Mouse (Mus musculus) left cerebral cortex, postnatal 36 days (tissue): Measurements from ENCODE around the gene Ccl17. TPM values are rescaled to one million over a fixed set of nuclear protein-coding genes. Genes with fewer than 3 reads are reported as not detected.

ENCODE experiments used
- DNase-seq, 2 experiments: peaks; one replicate each; pipeline ENCODE4 v3.0.0; 2021 to 2022; ENCODE audit warnings: low spot score in 2 of 2, mixed read lengths in 1 of 2
- intact Hi-C: fragments of 180-260 bp; cut with DNase I; formaldehyde crosslinking; loops from one replicate; pipeline ENCODE4 v1.15.1; 2025
- total RNA-seq, 2 experiments: library from RNA; stranded (reverse); gene quantifications; 2 replicates each; pipeline ENCODE4 v1.2.3; 2021

Gene Ccl17
- total RNA-seq, 2 experiments from 2014 or later: 10.7 to 12.0 TPM

- intact Hi-C loops: no loop called here
- DNase-seq: peak in 1 of 2 experiments; percentile 5
Observed at GRCm38 (mm10) chr8:94787524-94788501, 22.4 kb upstream of the Ccl17 start.

- intact Hi-C loops: no loop called here
- DNase-seq: no peak
Observed at GRCm38 (mm10) chr8:94789256-94789955, 20.8 kb upstream of the Ccl17 start.

- intact Hi-C loops: no loop called here
Observed at GRCm38 (mm10) chr8:94794368-94794767, 15.9 kb upstream of the Ccl17 start.

GRCm38 (mm10) chr8:94794782-94795181 is 15.5 kb upstream of the Ccl17 start:
- intact Hi-C loops: no loop called here
- DNase-seq: no peak

More at GRCm38 (mm10) chr8:94794368-94794767, 15.9 kb upstream of the Ccl17 start:
- DNase-seq: no peak

GRCm38 (mm10) chr8:94800278-94800968 is 9.8 kb upstream of the Ccl17 start:
- DNase-seq: peak; percentile 67 to 74

GRCm38 (mm10) chr8:94801293-94802095 is 8.8 kb upstream of the Ccl17 start:
- DNase-seq: peak; percentile 75 to 83
- intact Hi-C loops: no loop called here

More at GRCm38 (mm10) chr8:94800278-94800968, 9.8 kb upstream of the Ccl17 start:
- intact Hi-C loops: no loop called here

- intact Hi-C loops: no loop called here
- no peak for DNase-seq
Observed at GRCm38 (mm10) chr8:94802375-94802774, 7.9 kb upstream of the Ccl17 start.

- DNase-seq: no peak
- intact Hi-C loops: no loop called here
Observed at GRCm38 (mm10) chr8:94803551-94803950, 6.7 kb upstream of the Ccl17 start.

- intact Hi-C loops: no loop called here
- DNase-seq: no peak
Observed at GRCm38 (mm10) chr8:94804546-94805340, 5.5 kb upstream of the Ccl17 start.

GRCm38 (mm10) chr8:94805811-94806210 is 4.4 kb upstream of the Ccl17 start:
- no peak for DNase-seq
- intact Hi-C loops: no loop called here

- intact Hi-C loops: no loop called here
- DNase-seq: no peak
Observed at GRCm38 (mm10) chr8:94807506-94807905, 2.7 kb upstream of the Ccl17 start.

- DNase-seq: no peak
- intact Hi-C loops: no loop called here
Observed at GRCm38 (mm10) chr8:94808372-94808771, 1.9 kb upstream of the Ccl17 start.

GRCm38 (mm10) chr8:94810855-94811254 is 602 bp downstream of the Ccl17 start:
- intact Hi-C loops: loop anchor here (5.0 to 10.0 kb wide), 2 partner anchors 39 to 206 kb away; partner anchors contain the start of genes Cx3cl1, Fam192a and Rspry1

GRCm38 (mm10) chr8:94811654-94812053 is 1.4 kb downstream of the Ccl17 start:
- intact Hi-C loops: loop anchor here (1.0 to 10.0 kb wide), 3 partner anchors 39 to 207 kb away; partner anchors contain the start of genes Cx3cl1, Fam192a and Rspry1
- DNase-seq: no peak

More at GRCm38 (mm10) chr8:94810855-94811254, 602 bp downstream of the Ccl17 start:
- DNase-seq: no peak

GRCm38 (mm10) chr8:94812645-94813098 is 2.4 kb downstream of the Ccl17 start:
- peak; percentile 84 to 90 for DNase-seq
- intact Hi-C loops: loop anchor here (1.0 to 10.0 kb wide), 3 partner anchors 40 to 208 kb away; partner anchors contain the start of genes Cx3cl1, Fam192a and Rspry1

- no peak for DNase-seq
Observed at GRCm38 (mm10) chr8:94814556-94814955, 4.3 kb downstream of the Ccl17 start.

GRCm38 (mm10) chr8:94817933-94818332 is 7.7 kb downstream of the Ccl17 start:
- intact Hi-C loops: loop anchor here (1.0 to 10.0 kb wide), 2 partner anchors 114 to 213 kb away; partner anchors contain the start of genes Fam192a and Rspry1
- DNase-seq: no peak

More at GRCm38 (mm10) chr8:94814556-94814955, 4.3 kb downstream of the Ccl17 start:
- intact Hi-C loops: loop anchor here (5.0 to 10.0 kb wide), 2 partner anchors 42 to 210 kb away; partner anchors contain the start of genes Cx3cl1, Fam192a and Rspry1
